Mouse (Mus musculus): ENCODE measurements around the gene Itpk1. TPM values are rescaled to one million over a fixed set of nuclear protein-coding genes. Genes with fewer than 3 reads are reported as not detected.

Gene Itpk1
- total and polyA plus RNA-seq, 2 experiments from 2014 or later: 47.5 to 47.6 TPM

DNA sequence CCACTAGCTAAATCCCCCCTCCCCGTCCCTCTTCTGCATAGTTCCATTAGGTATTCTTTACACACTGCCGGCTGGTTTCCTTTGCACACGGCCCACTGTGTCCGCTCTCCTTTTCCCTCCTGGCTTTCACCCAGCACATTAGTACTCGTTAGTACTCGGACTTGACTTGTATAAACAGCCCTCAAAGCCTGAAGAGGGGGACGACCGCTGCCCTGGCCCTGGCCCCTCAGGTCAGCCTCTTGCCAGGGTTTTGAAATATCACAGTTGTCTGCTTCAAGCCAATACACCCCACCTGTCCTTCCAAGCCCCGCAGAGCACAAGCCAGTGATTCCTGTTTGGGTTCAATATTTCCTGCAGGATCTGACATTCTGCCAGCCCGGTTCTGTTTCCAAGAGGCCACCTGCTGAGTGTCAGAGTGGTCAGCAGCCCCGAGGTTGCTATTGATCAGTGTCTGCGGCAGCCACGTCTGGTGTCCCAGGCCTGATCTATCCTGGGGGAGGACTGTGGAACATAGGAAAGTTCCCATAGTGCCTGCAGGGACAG is 182.9 kb downstream of the Itpk1 start:
- no peak overlapping the region for H3K27ac ChIP-seq (ENCODE audit: low read depth, low read length)
- no peaks in the 10 kb centered on the region for H3K9me3 ChIP-seq (ENCODE audit: low read length)
- ATAC-seq (peak; percentile 50; the same call in 1 of the 2 replicates), DNase-seq (peak; percentile 43)
- H3K36me3 ChIP-seq (ENCODE audit: insufficient read depth): no peaks in the 10 kb centered on the region
- TF ChIP-seq CTCF (IDR thresholded peaks at IDR 0.05; ENCODE audit: low read depth): no peak
- H3K4me1 ChIP-seq (ENCODE audit: insufficient read depth): no peaks in the 10 kb centered on the region
- H3K4me2 ChIP-seq (ENCODE audit: low read depth): no peak overlapping the region
- no peak overlapping the region for H3K9ac ChIP-seq
- no peaks in the 10 kb centered on the region for H3K27me3 ChIP-seq (ENCODE audit: insufficient read depth, low read length)
- whole genome bisulfite sequencing: 18% methylated on average over 13 of the region's 13 CpGs
- H3K4me3 ChIP-seq (ENCODE audit: low read depth, low read length): no peak overlapping the region

GRCm38 (mm10) chr12:102519929-102520720 is 184.6 kb downstream of the Itpk1 start:
- Histone ChIP-seq H3K4me1 (ENCODE audit: insufficient read depth) (no peaks in the 10 kb centered on the region), H3K27ac (ENCODE audit: low read depth, low read length) (no peak overlapping the region), H3K9me3 (ENCODE audit: low read length) (no peaks in the 10 kb centered on the region), H3K4me3 (ENCODE audit: low read depth, low read length) (no peak overlapping the region), H3K27me3 (ENCODE audit: insufficient read depth, low read length) (no peaks in the 10 kb centered on the region), H3K36me3 (ENCODE audit: insufficient read depth) (no peaks in the 10 kb centered on the region), H3K9ac (no peak overlapping the region), H3K4me2 (ENCODE audit: low read depth) (no peak overlapping the region)
- no peak for TF ChIP-seq CTCF (IDR thresholded peaks at IDR 0.05; ENCODE audit: low read depth)
- WGBS: 88% methylated on average over 12 of the region's 12 CpGs
- no peak for ATAC-seq
- no peak for DNase-seq

MicroRNAs within 50 kb of the gene (microRNA counts, 519-probe panel; counts per million panel counts)
- not detected for microRNA mmu-miR-1936

Small RNA genes within 50 kb of the gene (microRNA-seq; reads per million reads assigned to microRNA genes)
- 0 to 0.37 reads per million in 2 experiments for gene Mir1936

Other genes starting within 250 kb of the Itpk1 start
- 28.9 and 34.9 TPM in 2 replicates for gene Golga5, start 235.8 kb downstream of the Itpk1 start, total RNA-seq (2014; rRNA removed)
- 24.4 and 25.6 TPM in 2 replicates for gene Golga5, start 235.8 kb downstream of the Itpk1 start, polyA plus RNA-seq (2015; fragmentation: Nextera tagmentation; extraction: Ambion mirVana)
- gene Chga, start 150.0 kb downstream of the Itpk1 start, total RNA-seq (2014; rRNA removed): 108 and 123 TPM in 2 replicates
- gene Chga, start 150.0 kb downstream of the Itpk1 start, polyA plus RNA-seq (2015; fragmentation: Nextera tagmentation; extraction: Ambion mirVana): 130 and 171 TPM in 2 replicates
- 35.0 and 47.2 TPM in 2 replicates for gene Moap1, start 38.7 kb upstream of the Itpk1 start, total RNA-seq (2014; rRNA removed)
- gene Moap1, start 38.7 kb upstream of the Itpk1 start, polyA plus RNA-seq (2015; fragmentation: Nextera tagmentation; extraction: Ambion mirVana): 53.4 and 61.4 TPM in 2 replicates
- gene Tmem251, start 38.8 kb upstream of the Itpk1 start, total RNA-seq (2014; rRNA removed): 5.7 and 6.0 TPM in 2 replicates
- gene Tmem251, start 38.8 kb upstream of the Itpk1 start, polyA plus RNA-seq (2015; fragmentation: Nextera tagmentation; extraction: Ambion mirVana): 12.9 and 13.1 TPM in 2 replicates
- gene Gm28051, start 52.8 kb upstream of the Itpk1 start, total RNA-seq (2014; rRNA removed): not detected in 2 replicates
- gene Gm28051, start 52.8 kb upstream of the Itpk1 start, polyA plus RNA-seq (2015; fragmentation: Nextera tagmentation; extraction: Ambion mirVana): not detected in 2 replicates
- gene Gon7, start 52.9 kb upstream of the Itpk1 start, total RNA-seq (2014; rRNA removed): 27.1 and 27.7 TPM in 2 replicates
- gene Gon7, start 52.9 kb upstream of the Itpk1 start, polyA plus RNA-seq (2015; fragmentation: Nextera tagmentation; extraction: Ambion mirVana): 36.1 and 41.7 TPM in 2 replicates
- 53.9 and 59.1 TPM in 2 replicates for gene Ubr7, start 53.0 kb upstream of the Itpk1 start, total RNA-seq (2014; rRNA removed)
- 25.6 and 26.1 TPM in 2 replicates for gene Ubr7, start 53.0 kb upstream of the Itpk1 start, polyA plus RNA-seq (2015; fragmentation: Nextera tagmentation; extraction: Ambion mirVana)
- 30.0 and 30.5 TPM in 2 replicates for gene Gm20604, start 53.7 kb upstream of the Itpk1 start, total RNA-seq (2014; rRNA removed)
- gene Gm20604, start 53.7 kb upstream of the Itpk1 start, polyA plus RNA-seq (2015; fragmentation: Nextera tagmentation; extraction: Ambion mirVana): 42.5 and 46.3 TPM in 2 replicates
- gene Btbd7, start 173.5 kb upstream of the Itpk1 start, total RNA-seq (2014; rRNA removed): 31.2 and 37.8 TPM in 2 replicates
- 5.1 and 7.0 TPM in 2 replicates for gene Btbd7, start 173.5 kb upstream of the Itpk1 start, polyA plus RNA-seq (2015; fragmentation: Nextera tagmentation; extraction: Ambion mirVana)
- not detected in 2 replicates for gene Cox8c, start 194.4 kb upstream of the Itpk1 start, total RNA-seq (2014; rRNA removed)
- gene Cox8c, start 194.4 kb upstream of the Itpk1 start, polyA plus RNA-seq (2015; fragmentation: Nextera tagmentation; extraction: Ambion mirVana): not detected in 2 replicates
- gene Unc79, start 243.9 kb upstream of the Itpk1 start, total RNA-seq (2014; rRNA removed): 25.5 and 52.9 TPM in 2 replicates
- gene Unc79, start 243.9 kb upstream of the Itpk1 start, polyA plus RNA-seq (2015; fragmentation: Nextera tagmentation; extraction: Ambion mirVana): 4.4 and 5.7 TPM in 2 replicates